Mouse (Mus musculus) cerebellum, adult 2 months (tissue): ENCODE data around the gene Wdr31.

Source experiments
- CTCF ChIP-seq: fragments of 200-500 bp; IDR thresholded peaks from 2 replicates; pipeline ENCODE4 v1.5.1; 2011; ENCODE audit warnings: low read depth, mild to moderate bottlenecking, control low read depth, low read length, moderate library complexity, borderline replicate concordance; ENCODE audit not compliant: insufficient read depth
- POLR2A ChIP-seq: fragments of 200-500 bp; IDR thresholded peaks from 2 replicates; pipeline ENCODE4 v1.6.1; 2011; ENCODE audit warnings: low read length, control low read depth, borderline replicate concordance; ENCODE audit not compliant: insufficient read depth

- TF ChIP-seq CTCF: no peak
- TF ChIP-seq POLR2A: no peak
Observed at GRCm38 (mm10) chr4:62437256-62437778, 33.4 kb downstream of the Wdr31 start.
